In genomic region chr4:59222226-59222625, GRCm38 (mm10) we compare ENCODE assay signal across 19 mouse cellular contexts. TPM values are rescaled to one million over a fixed set of nuclear protein-coding genes. Genes with fewer than 3 reads are reported as not detected.
A peak's percentile ranks its signal among the peaks of the same experiment; 100 is the strongest.
DNase-seq lines count a peak whose midpoint lies in the region; ATAC-seq and TF ChIP-seq lines count a peak whose summit lies in the region.
"Had no signal": no experiment of that assay in that cellular context is flagged by ENCODE, and none has a peak within 500 bp of the region (broad histone marks: within the 10 kb centered on the region; RNA-seq: fewer than 3 reads in every experiment).

No protein-coding gene starts in this region.

- 61% methylated on average over 9 of the region's 9 CpGs for WGBS in kidney, adult 2 months
- WGBS in kidney, embryonic 16.5 days: 74% methylated on average over 9 of the region's 9 CpGs
- 75% methylated on average over 9 of the region's 9 CpGs for WGBS in small intestine, adult 2 months

- no peak overlapping the region for H3K9ac ChIP-seq in kidney, embryonic 16.5 days (replicated peaks; ENCODE audit: low read length)
- H3K9ac ChIP-seq: embryonic facial prominence, embryonic 13.5 days; forebrain, embryonic 12.5 days; forebrain, postnatal 0 days; heart, embryonic 13.5 days; hindbrain, embryonic 15.5 days had no signal

- no peak overlapping the region for H3K4me3 ChIP-seq in kidney, adult 2 months (ENCODE audit: insufficient read depth, low read depth, low read length)
- no peak overlapping the region for H3K4me3 ChIP-seq in kidney, embryonic 16.5 days (ENCODE audit: low read length)
- no peak overlapping the region for H3K4me3 ChIP-seq in small intestine, adult 2 months (ENCODE audit: low read depth, low read length)
- H3K4me3 ChIP-seq: embryonic facial prominence, embryonic 13.5 days; forebrain, embryonic 12.5 days; heart, embryonic 13.5 days; hindbrain, embryonic 15.5 days had no signal

- no peak overlapping the region for H3K27ac ChIP-seq in kidney, adult 2 months (ENCODE audit: insufficient read depth, low read depth, low read length)
- no peak overlapping the region for H3K27ac ChIP-seq in kidney, embryonic 16.5 days (ENCODE audit: low read length)
- peak overlapping the region; percentile 49; the same call in 1 of the 2 replicates for H3K27ac ChIP-seq in small intestine, adult 2 months (ENCODE audit: insufficient read depth, low read depth, low read length)
- H3K27ac ChIP-seq: embryonic facial prominence, embryonic 13.5 days; forebrain, embryonic 12.5 days; heart, embryonic 13.5 days; hindbrain, embryonic 15.5 days had no signal

- TF ChIP-seq POLR2A in kidney, adult 2 months (IDR thresholded peaks at IDR 0.05; ENCODE audit: low read depth, low read length): no peak
- no peak for TF ChIP-seq POLR2A in small intestine, adult 2 months (IDR thresholded peaks at IDR 0.05; ENCODE audit: low read depth, low read length)

- H3K36me3 ChIP-seq in kidney, adult 2 months (ENCODE audit: control insufficient read depth, insufficient read depth, low read length): peaks cover 4% of the 10 kb centered on the region
- H3K36me3 ChIP-seq in kidney, embryonic 16.5 days (ENCODE audit: insufficient read depth, low read length): peaks cover 7% of the 10 kb centered on the region; the same call in 1 of the 2 replicates
- H3K36me3 ChIP-seq in small intestine, adult 2 months (ENCODE audit: control insufficient read depth, insufficient read depth, low read length): peaks cover 45% of the 10 kb centered on the region

- no peaks in the 10 kb centered on the region for H3K9me3 ChIP-seq in kidney, embryonic 16.5 days (ENCODE audit: low read length)
- H3K9me3 ChIP-seq: embryonic facial prominence, embryonic 13.5 days; forebrain, embryonic 12.5 days; heart, embryonic 13.5 days; hindbrain, embryonic 15.5 days had no signal

- no peak for TF ChIP-seq CTCF in kidney, adult 2 months (conservative IDR thresholded peaks at IDR 0.05; ENCODE audit: insufficient read depth, insufficient read length, low read depth, low read length)
- TF ChIP-seq CTCF in small intestine, adult 2 months (IDR thresholded peaks at IDR 0.05; ENCODE audit: extremely low read depth, insufficient read length, insufficient replicate concordance, low read depth, low read length): no peak

- H3K27me3 ChIP-seq in kidney, adult 2 months (replicated peaks; ENCODE audit: control insufficient read depth, insufficient read depth, low read length): no peaks in the 10 kb centered on the region
- no peaks in the 10 kb centered on the region for H3K27me3 ChIP-seq in kidney, embryonic 16.5 days (ENCODE audit: insufficient read depth, low read length)
- no peaks in the 10 kb centered on the region for H3K27me3 ChIP-seq in small intestine, adult 2 months (ENCODE audit: control insufficient read depth, insufficient read depth, low read length)
- H3K27me3 ChIP-seq: embryonic facial prominence, embryonic 13.5 days; forebrain, embryonic 12.5 days; heart, embryonic 13.5 days; hindbrain, embryonic 15.5 days had no signal

- no peak overlapping the region for H3K4me2 ChIP-seq in kidney, embryonic 16.5 days (replicated peaks; ENCODE audit: low read depth, low read length)
- H3K4me2 ChIP-seq: embryonic facial prominence, embryonic 13.5 days; forebrain, embryonic 12.5 days; heart, embryonic 13.5 days; hindbrain, embryonic 15.5 days had no signal

- no peaks in the 10 kb centered on the region for H3K4me1 ChIP-seq in kidney, adult 2 months (ENCODE audit: control insufficient read depth, insufficient read depth, low read length)
- no peaks in the 10 kb centered on the region for H3K4me1 ChIP-seq in kidney, embryonic 16.5 days (ENCODE audit: insufficient read depth, low read length)
- peaks cover 8% of the 10 kb centered on the region for H3K4me1 ChIP-seq in small intestine, adult 2 months (ENCODE audit: control insufficient read depth, insufficient read depth, insufficient read length, low read length)
- H3K4me1 ChIP-seq: embryonic facial prominence, embryonic 13.5 days; forebrain, embryonic 12.5 days; heart, embryonic 13.5 days; hindbrain, embryonic 15.5 days had no signal

- ATAC-seq in kidney, embryonic 16.5 days (ENCODE audit: low FRiP score, low TSS enrichment): no peak
- ATAC-seq: forebrain, postnatal 0 days had no signal

- DNase-seq in heart, adult 11 months: peak; percentile 41
- DNase-seq in heart, adult 9 months (ENCODE audit: low spot score in 2 of 2): no peak
- peak; percentile 81 for DNase-seq in kidney, adult 2 months
- DNase-seq in kidney, postnatal 36 days: peak; percentile 29 to 50
- no peak for DNase-seq in kidney, postnatal 4 days
- DNase-seq: adrenal gland, postnatal 14 days; cerebellum, adult 18-20 months; cerebellum, adult 9-11 months; cerebellum, postnatal 36 days; forebrain, postnatal 0 days; gastrocnemius, postnatal 36 days; heart, adult 18-20 months; heart, postnatal 36 days had no signal

RNA-seq across cellular contexts. Expression of gene Ugcg, which starts 33.2 kb away (rescaled TPM):
- polyA plus RNA-seq in kidney, adult 2 months (2012; rRNA removed): 7.4 and 11.6 TPM in 2 replicates
- polyA plus RNA-seq in kidney, embryonic 16.5 days (2015; fragmentation: Nextera tagmentation; extraction: Ambion mirVana): 6.6 and 6.7 TPM in 2 replicates
- 9.6 and 109 TPM in 2 replicates for polyA plus RNA-seq in small intestine, adult 2 months (2012; rRNA removed)

Comparison
In these comparisons a context has a peak if more than half of its experiments do, and no peak if none do; other contexts are left out.
1. DNase-seq: peak in heart, adult 11 months (single experiment), kidney, adult 2 months (single experiment) and kidney, postnatal 36 days (2 of 2); none in heart, adult 9 months (0 of 2) and kidney, postnatal 4 days (0 of 2).